Mouse (Mus musculus) CH12.LX (cell line): ENCODE measurements around the gene Bcas3. TPM values are rescaled to one million over a fixed set of nuclear protein-coding genes. Genes with fewer than 3 reads are reported as not detected.

Experiments
- DNase-seq: peaks from one replicate; pipeline ENCODE4 v3.0.0-alpha.2; 2013; ENCODE audit errors: extremely low read depth
- H3K27ac ChIP-seq: 2 replicates; pipeline ENCODE4 v1.5.1; 2012; ENCODE audit warnings: low read depth, mild to moderate bottlenecking, control low read depth, moderate library complexity; ENCODE audit not compliant: insufficient read depth
- H3K27me3 ChIP-seq: replicated peaks from 2 replicates; pipeline ENCODE3; 2012; ENCODE audit warnings: inconsistent platforms
- H3K36me3 ChIP-seq, 2 experiments: replicated peaks in 1 of 2; 2 replicates each; pipeline versions ENCODE3 to v1.6.1; 2012; ENCODE audit warnings: inconsistent platforms in 1 of 2, low read length in 1 of 2, mild to moderate bottlenecking in 1 of 2, mixed read lengths in 1 of 2, moderate library complexity in 1 of 2; ENCODE audit not compliant: control insufficient read depth in 1 of 2, insufficient read depth in 1 of 2
- H3K4me1 ChIP-seq, 2 experiments: 2 replicates each; pipeline ENCODE4 v1.6.1; 2012; ENCODE audit warnings: inconsistent platforms in 1 of 2, moderate library complexity in 1 of 2; ENCODE audit not compliant: insufficient read depth in 2 of 2, control insufficient read depth in 1 of 2
- H3K4me2 ChIP-seq: 2 replicates; pipeline ENCODE4 v1.6.1; 2012; ENCODE audit warnings: low read depth, mild to moderate bottlenecking, control low read depth; ENCODE audit not compliant: poor library complexity, insufficient read depth, severe bottlenecking
- H3K4me3 ChIP-seq, 3 experiments: fragments of 150-350 bp in 1 of 3; sonication (generic) in 1 of 3; replicated peaks in 1 of 3; 2 replicates each; pipeline versions ENCODE3 to v1.5.1; 2011 to 2012; ENCODE audit warnings: low read depth in 2 of 3, low read length in 2 of 3, mild to moderate bottlenecking in 2 of 3, moderate library complexity in 2 of 3, control low read depth in 1 of 3, improper control_type of control experiment in 1 of 3, inconsistent platforms in 1 of 3, mixed read lengths in 1 of 3; ENCODE audit not compliant: poor library complexity in 1 of 3
- H3K79me2 ChIP-seq: replicated peaks from 2 replicates; pipeline ENCODE4 v1.6.1; 2012; ENCODE audit warnings: mild to moderate bottlenecking, moderate library complexity; ENCODE audit not compliant: control insufficient read depth, poor library complexity, insufficient read depth, severe bottlenecking; ENCODE audit errors: extremely low read depth
- H3K9ac ChIP-seq: 2 replicates; pipeline ENCODE4 v1.6.1; 2012; ENCODE audit warnings: low read depth, mild to moderate bottlenecking, control low read depth, moderate library complexity; ENCODE audit not compliant: insufficient read depth
- H3K9me3 ChIP-seq: replicated peaks from 2 replicates; pipeline ENCODE3; 2012; ENCODE audit warnings: low read length, inconsistent platforms, mixed read lengths
- CHD2 ChIP-seq: IDR thresholded peaks from 2 replicates; pipeline ENCODE4 v1.6.1; 2011; ENCODE audit warnings: low read length, improper control_type of control experiment
- ETS1 ChIP-seq: conservative IDR thresholded peaks from 2 replicates; pipeline ENCODE4 v1.6.1; 2012; ENCODE audit warnings: low read depth, mild to moderate bottlenecking, inconsistent platforms, low read length, improper control_type of control experiment, moderate library complexity
- GABPA ChIP-seq: IDR thresholded peaks from 2 replicates; pipeline ENCODE4 v1.6.1; 2012; ENCODE audit warnings: low read depth, low read length, improper control_type of control experiment, inconsistent platforms; ENCODE audit not compliant: insufficient replicate concordance
- IRF4 ChIP-seq: IDR thresholded peaks from 2 replicates; pipeline ENCODE4 v1.6.1; 2014; ENCODE audit warnings: low read depth, mild to moderate bottlenecking, inconsistent platforms, low read length, improper control_type of control experiment
- KAT2A ChIP-seq: IDR thresholded peaks from 2 replicates; pipeline ENCODE4 v1.6.1; 2012; ENCODE audit warnings: low read length, improper control_type of control experiment, inconsistent platforms; ENCODE audit not compliant: insufficient replicate concordance
- MAFK ChIP-seq: IDR thresholded peaks from 2 replicates; pipeline ENCODE4 v1.6.1; 2011; ENCODE audit warnings: low read length, improper control_type of control experiment; ENCODE audit not compliant: insufficient replicate concordance
- MAX ChIP-seq: IDR thresholded peaks from 2 replicates; pipeline ENCODE4 v1.6.1; 2011; ENCODE audit warnings: low read length, improper control_type of control experiment
- MXI1 ChIP-seq: IDR thresholded peaks from 2 replicates; pipeline ENCODE4 v1.6.1; 2011; ENCODE audit warnings: mild to moderate bottlenecking, low read depth, low read length, improper control_type of control experiment
- MYC ChIP-seq: IDR thresholded peaks from 2 replicates; pipeline ENCODE4 v1.6.1; 2011; ENCODE audit warnings: low read depth, mild to moderate bottlenecking, improper control_type of control experiment, low read length
- NRF1 ChIP-seq: IDR thresholded peaks from 2 replicates; pipeline ENCODE4 v1.6.1; 2014; ENCODE audit warnings: low read depth, mild to moderate bottlenecking, inconsistent platforms, low read length, improper control_type of control experiment, moderate library complexity
- POLR2A ChIP-seq: IDR thresholded peaks from 2 replicates; pipeline ENCODE4 v1.6.1; 2011; ENCODE audit warnings: low read depth, mild to moderate bottlenecking, improper control_type of control experiment, low read length
- POLR2AphosphoS2 ChIP-seq: IDR thresholded peaks from 2 replicates; pipeline ENCODE4 v1.6.1; 2011; ENCODE audit warnings: low read depth, low read length, improper control_type of control experiment
- TBP ChIP-seq: conservative IDR thresholded peaks from 2 replicates; pipeline ENCODE4 v1.6.1; 2011; ENCODE audit warnings: low read depth, low read length, improper control_type of control experiment
- TCF12 ChIP-seq: IDR thresholded peaks from 2 replicates; pipeline ENCODE4 v1.6.1; 2014; ENCODE audit warnings: low read depth, mild to moderate bottlenecking, inconsistent platforms, low read length, improper control_type of control experiment
- USF1 ChIP-seq: IDR thresholded peaks from 2 replicates; pipeline ENCODE4 v1.6.1; 2014; ENCODE audit warnings: low read depth, mild to moderate bottlenecking, inconsistent platforms, low read length, improper control_type of control experiment
- ZC3H11A ChIP-seq: IDR thresholded peaks from 2 replicates; pipeline ENCODE4 v1.6.1; 2012; ENCODE audit warnings: low read depth, mild to moderate bottlenecking, inconsistent platforms, low read length, improper control_type of control experiment
- ZKSCAN1 ChIP-seq: IDR thresholded peaks from 2 replicates; pipeline ENCODE4 v1.6.1; 2012; ENCODE audit warnings: low read depth, inconsistent platforms, low read length, improper control_type of control experiment, borderline replicate concordance
- dilution Hi-C: fragments of 300-500 bp; cut with MboI; formaldehyde crosslinking; loops from 2 replicates; pipeline ENCODE4 v1.14.3; 2020; ENCODE audit warnings: low sequenced_read_pairs; ENCODE audit not compliant: extremely low pct_unique_long_range_greater_than_20kb, extremely low pct_ligation_motif_present
- in situ Hi-C: fragments of 300-500 bp; cut with MboI; formaldehyde crosslinking; loops from 3 replicates; pipeline ENCODE4 v1.14.3; 2019; ENCODE audit warnings: low sequenced_read_pairs, low pct_ligation_motif_present, low pct_unique_long_range_greater_than_20kb, mixed read lengths
- polyA plus RNA-seq: library from polyadenylated mRNA; unstranded; fragments of >175 nt; gene quantifications from 2 replicates; pipeline ENCODE4 v1.2.1, GENCODE M21; 2012; ENCODE audit warnings: low read depth; ENCODE audit not compliant: insufficient read length
- total RNA-seq, 2 experiments: library from RNA; depleted of rRNA; stranded (reverse); fragments of 300-350 nt in 1 of 2; fragments of >200 nt in 1 of 2; gene quantifications; 2 replicates each; pipeline ENCODE4 v1.2.3; 2012 to 2014

Bcas3 gene
- total and polyA plus RNA-seq, 3 experiments = 8.2 to 21.3 (median 9.7) TPM

- in situ Hi-C loops = no loop called here
- H3K79me2 ChIP-seq = no peaks in the 10 kb centered on the region
- no peaks in the 10 kb centered on the region for H3K9me3 ChIP-seq
- dilution Hi-C loops = no loop called here
- no peak for TF ChIP-seq CHD2
- no peak for TF ChIP-seq USF1
- TF ChIP-seq POLR2AphosphoS2 = no peak
- TF ChIP-seq NRF1 = no peak
- peaks cover 34 to 68% of the 10 kb centered on the region in 2 experiments for H3K4me1 ChIP-seq
- no peaks in the 10 kb centered on the region for H3K36me3 ChIP-seq
- H3K9ac ChIP-seq = no peak overlapping the region
- H3K4me3 ChIP-seq = no peak overlapping the region
- no peak overlapping the region for H3K27ac ChIP-seq
- no peak overlapping the region for H3K4me2 ChIP-seq
- DNase-seq = no peak
- no peaks in the 10 kb centered on the region for H3K27me3 ChIP-seq
Measured at GRCm38 (mm10) chr11:85814678-85815077, 461.7 kb downstream of the Bcas3 start.

DNA sequence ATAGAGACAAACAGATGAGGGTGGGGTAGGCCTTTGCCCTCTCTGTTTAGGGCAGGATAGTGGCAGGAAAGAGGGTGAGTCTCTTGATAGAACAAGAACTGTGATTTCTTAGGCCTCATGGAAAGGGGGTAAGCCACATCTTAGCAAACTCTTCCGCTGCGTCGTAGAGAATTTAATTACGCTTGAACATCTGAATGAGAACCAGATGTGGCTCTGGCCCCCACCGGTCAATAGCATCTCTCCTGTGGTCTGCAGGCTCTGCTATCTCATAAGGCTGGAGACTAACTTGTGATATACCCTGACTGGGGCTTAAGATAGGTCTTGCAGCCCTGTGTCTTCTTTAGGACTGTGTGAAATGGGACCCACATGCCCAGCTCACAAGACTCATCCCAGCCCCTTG lies 463.5 kb downstream of the Bcas3 start:
- H3K36me3 ChIP-seq = no peaks in the 10 kb centered on the region
- no peaks in the 10 kb centered on the region for H3K79me2 ChIP-seq
- H3K27me3 ChIP-seq = no peaks in the 10 kb centered on the region
- no peak overlapping the region for H3K9ac ChIP-seq
- no peak overlapping the region for H3K4me3 ChIP-seq
- in situ Hi-C loops = no loop called here
- dilution Hi-C loops = no loop called here
- DNase-seq = no peak
- H3K27ac ChIP-seq = no peak overlapping the region
- no peaks in the 10 kb centered on the region for H3K9me3 ChIP-seq
- H3K4me1 ChIP-seq = peaks cover 25 to 68% of the 10 kb centered on the region in 2 experiments
- no peak overlapping the region for H3K4me2 ChIP-seq
- TF ChIP-seq GABPA (no peak), ZKSCAN1 (no peak), MAFK (no peak), ETS1 (no peak), ZC3H11A (no peak), TBP (no peak), USF1 (no peak), KAT2A (no peak), MYC (no peak), TCF12 (no peak), POLR2A (no peak), MXI1 (no peak), NRF1 (no peak), IRF4 (no peak), MAX (no peak)
